ENCODE assay signal across 17 mouse cellular contexts in genomic region chr1:107593469-107593868, GRCm38 (mm10). TPM values are rescaled to one million over a fixed set of nuclear protein-coding genes. Genes with fewer than 3 reads are reported as not detected.
DNase-seq lines count a peak whose midpoint lies in the region; ATAC-seq and TF ChIP-seq lines count a peak whose summit lies in the region.
"Had no signal": no experiment of that assay in that cellular context is flagged by ENCODE, and none has a peak within 500 bp of the region (broad histone marks: within the 10 kb centered on the region; RNA-seq: fewer than 3 reads in every experiment).

No protein-coding gene starts in this region.

- peak; percentile 32 for TF ChIP-seq CTCF in forebrain, postnatal 0 days (IDR thresholded peaks at IDR 0.05; ENCODE audit: low read depth)
- TF ChIP-seq CTCF in left cerebral cortex, adult 2 months (IDR thresholded peaks at IDR 0.05): peak; percentile 46

- no peak overlapping the region for H3K4me3 ChIP-seq in forebrain, postnatal 0 days (ENCODE audit: low read depth, low read length)
- no peak overlapping the region for H3K4me3 ChIP-seq in forebrain, embryonic 15.5 days
- H3K4me3 ChIP-seq in left cerebral cortex, adult 2 months: no peak overlapping the region
- H3K4me3 ChIP-seq: embryonic facial prominence, embryonic 13.5 days; hindbrain, embryonic 13.5 days; neural tube, embryonic 15.5 days had no signal

- intact Hi-C loops in left cerebral cortex, adult 2 months (cut with DNase I): loop anchor here (2.0 kb wide), 2 partner anchors 17 to 27 kb away; no protein-coding TSS in a partner anchor

- H3K9me3 ChIP-seq in forebrain, postnatal 0 days (ENCODE audit: low read length): no peaks in the 10 kb centered on the region
- no peaks in the 10 kb centered on the region for H3K9me3 ChIP-seq in forebrain, embryonic 15.5 days
- H3K9me3 ChIP-seq: embryonic facial prominence, embryonic 13.5 days; hindbrain, embryonic 13.5 days; neural tube, embryonic 15.5 days had no signal

- 0 out of 2 replicates have a peak, but pooled peaks cover 4% of the 10 kb centered on the region for H3K4me1 ChIP-seq in forebrain, postnatal 0 days (ENCODE audit: insufficient read depth)
- H3K4me1 ChIP-seq in forebrain, embryonic 15.5 days: peaks cover 7% of the 10 kb centered on the region; the same call in 1 of the 2 replicates
- H3K4me1 ChIP-seq: neural tube, embryonic 15.5 days had no signal

- DNase-seq in forebrain, postnatal 0 days: no peak
- DNase-seq in left cerebral cortex, adult 2 months (ENCODE audit: extremely low spot score in 1 of 2, low spot score in 2 of 2): no peak
- DNase-seq in left cerebral cortex, adult 9 months (ENCODE audit: low spot score in 2 of 2): no peak
- DNase-seq in 3T3-L1 (ENCODE audit: low read depth, low spot score) (peak; percentile 48), adipocyte (ENCODE audit: low spot score) (peak; percentile 36)
- no peak for DNase-seq in thymus, postnatal 14 days
- DNase-seq in ovary, adult 18-20 months (ENCODE audit: low spot score): no peak
- DNase-seq: adrenal gland, postnatal 36 days; cerebellum, postnatal 36 days; heart, adult 11 months; lung, adult 18-20 months had no signal

- no peaks in the 10 kb centered on the region for H3K36me3 ChIP-seq in forebrain, postnatal 0 days (ENCODE audit: insufficient read depth)
- H3K36me3 ChIP-seq in forebrain, embryonic 15.5 days: no peaks in the 10 kb centered on the region
- H3K36me3 ChIP-seq: embryonic facial prominence, embryonic 13.5 days; hindbrain, embryonic 13.5 days; neural tube, embryonic 15.5 days had no signal

- H3K4me2 ChIP-seq in forebrain, postnatal 0 days (ENCODE audit: low read depth): no peak overlapping the region
- no peak overlapping the region for H3K4me2 ChIP-seq in forebrain, embryonic 15.5 days (replicated peaks)
- H3K4me2 ChIP-seq: embryonic facial prominence, embryonic 13.5 days; hindbrain, embryonic 13.5 days; neural tube, embryonic 15.5 days had no signal

- ATAC-seq in forebrain, postnatal 0 days: no peak
- ATAC-seq in forebrain, embryonic 15.5 days (replicated peaks): no peak
- ATAC-seq: activated CD4-positive, CD25-positive, alpha-beta regulatory T cell, adult 4 months had no signal

- WGBS in forebrain, postnatal 0 days: 82% methylated on average over 2 of the region's 2 CpGs
- 77% methylated on average over 2 of the region's 2 CpGs for WGBS in forebrain, embryonic 15.5 days

- no peak overlapping the region for H3K27ac ChIP-seq in forebrain, postnatal 0 days (ENCODE audit: low read depth, low read length)
- no peak overlapping the region for H3K27ac ChIP-seq in forebrain, embryonic 15.5 days (replicated peaks)
- H3K27ac ChIP-seq in left cerebral cortex, adult 2 months: no peak overlapping the region
- H3K27ac ChIP-seq: embryonic facial prominence, embryonic 13.5 days; hindbrain, embryonic 13.5 days; neural tube, embryonic 15.5 days had no signal

- H3K9ac ChIP-seq in forebrain, postnatal 0 days: no peak overlapping the region
- no peak overlapping the region for H3K9ac ChIP-seq in forebrain, embryonic 15.5 days (replicated peaks)
- H3K9ac ChIP-seq: embryonic facial prominence, embryonic 13.5 days; hindbrain, embryonic 13.5 days; neural tube, embryonic 15.5 days had no signal

- no peaks in the 10 kb centered on the region for H3K27me3 ChIP-seq in forebrain, postnatal 0 days (ENCODE audit: insufficient read depth, low read length)
- H3K27me3 ChIP-seq in forebrain, embryonic 15.5 days: no peaks in the 10 kb centered on the region
- H3K27me3 ChIP-seq: embryonic facial prominence, embryonic 13.5 days; hindbrain, embryonic 13.5 days; neural tube, embryonic 15.5 days had no signal

RNA-seq across cellular contexts. Expression of gene Serpinb8, which starts 3.7 kb away (rescaled TPM):
- 0.05 and 0.31 TPM in 2 replicates for total RNA-seq in forebrain, postnatal 0 days (2014; rRNA removed)
- 0.50 and 0.69 TPM in 2 replicates for polyA plus RNA-seq in forebrain, postnatal 0 days (2015; fragmentation: Nextera tagmentation; extraction: Ambion mirVana)
- polyA plus RNA-seq in forebrain, embryonic 15.5 days (2015; fragmentation: Nextera tagmentation; extraction: Ambion mirVana): 0.17 and 0.20 TPM in 2 replicates
- total RNA-seq in left cerebral cortex, adult 2 months (2021): 10 to 100 TPM; 16.0 to 17.7 TPM
- total RNA-seq: megakaryocyte-erythroid progenitor cell, adult 5-6 weeks had no signal
- polyA plus RNA-seq: activated CD4-positive, CD25-positive, alpha-beta regulatory T cell, adult 4 months had no signal

Comparison
In these comparisons a context has a peak if more than half of its experiments do, and no peak if none do; other contexts are left out.
1. DNase-seq: peak in 3T3-L1 (single experiment) and adipocyte (single experiment); none in forebrain, postnatal 0 days (single experiment), left cerebral cortex, adult 2 months (0 of 2), left cerebral cortex, adult 9 months (0 of 2), thymus, postnatal 14 days (single experiment) and ovary, adult 18-20 months (single experiment).
2. RNA of gene Serpinb8, which starts 3.7 kb away (total RNA-seq): 16.0 to 17.7 TPM in left cerebral cortex, adult 2 months; 0.05 to 0.31 TPM in forebrain, postnatal 0 days; every median in the first group is over 10 times any median in the second.